Mouse (Mus musculus): Measurements from ENCODE around the gene Ift172.
A peak's percentile ranks its signal among the peaks of the same experiment; 100 is the strongest.

The Ift172 gene

GRCm38 (mm10) chr5:31290521-31291360 is at the start of gene Ift172:
Gene Ift172, minus strand, starts transcription at chr5:31291116.
- DNase-seq (ENCODE audit: low read depth, low spot score): peak; percentile 98

GRCm38 (mm10) chr5:31328255-31328654 is 37.3 kb upstream of the Ift172 start:
- peak; percentile 12 for DNase-seq (ENCODE audit: low read depth, low spot score)

- no peak for DNase-seq (ENCODE audit: low read depth, low spot score)
Observed at GRCm38 (mm10) chr5:31326850-31327249, 35.9 kb upstream of the Ift172 start.

- no peak for DNase-seq (ENCODE audit: low read depth, low spot score)
Observed at GRCm38 (mm10) chr5:31324085-31324484, 33.2 kb upstream of the Ift172 start.

GRCm38 (mm10) chr5:31322776-31323175 is 31.9 kb upstream of the Ift172 start:
- no peak for DNase-seq (ENCODE audit: low read depth, low spot score)

GRCm38 (mm10) chr5:31312806-31313205 is 21.9 kb upstream of the Ift172 start:
- no peak for DNase-seq (ENCODE audit: low read depth, low spot score)

- peak; percentile 64 for DNase-seq (ENCODE audit: low read depth, low spot score)
Observed at GRCm38 (mm10) chr5:31303093-31303492, 12.2 kb upstream of the Ift172 start.

GRCm38 (mm10) chr5:31301866-31302265 is 10.9 kb upstream of the Ift172 start:
- DNase-seq (ENCODE audit: low read depth, low spot score): no peak

- DNase-seq (ENCODE audit: low read depth, low spot score): no peak
Observed at GRCm38 (mm10) chr5:31298486-31298885, 7.6 kb upstream of the Ift172 start.

- DNase-seq (ENCODE audit: low read depth, low spot score): no peak
Observed at GRCm38 (mm10) chr5:31297981-31298380, 7.1 kb upstream of the Ift172 start.

- DNase-seq (ENCODE audit: low read depth, low spot score): no peak
Observed at GRCm38 (mm10) chr5:31297047-31297757, 6.3 kb upstream of the Ift172 start, which contains the start of gene Gckr. Gene Gckr, plus strand, starts transcription at chr5:31297443.

- DNase-seq (ENCODE audit: low read depth, low spot score): peak; percentile 28
Observed at GRCm38 (mm10) chr5:31295606-31296141, 4.8 kb upstream of the Ift172 start, which contains the start of gene Fndc4. Gene Fndc4, minus strand, starts transcription at chr5:31296080.

GRCm38 (mm10) chr5:31294964-31295605 is 4.2 kb upstream of the Ift172 start:
- no peak for DNase-seq (ENCODE audit: low read depth, low spot score)

GRCm38 (mm10) chr5:31291361-31291688 is 409 bp upstream of the Ift172 start:
- DNase-seq (ENCODE audit: low read depth, low spot score): no peak

GRCm38 (mm10) chr5:31289626-31290230 is 1.2 kb downstream of the Ift172 start:
- DNase-seq (ENCODE audit: low read depth, low spot score): no peak

- DNase-seq (ENCODE audit: low read depth, low spot score): no peak
Observed at GRCm38 (mm10) chr5:31288655-31289054, 2.3 kb downstream of the Ift172 start.

GRCm38 (mm10) chr5:31288225-31288624 is 2.7 kb downstream of the Ift172 start:
- no peak for DNase-seq (ENCODE audit: low read depth, low spot score)

- no peak for DNase-seq (ENCODE audit: low read depth, low spot score)
Observed at GRCm38 (mm10) chr5:31279245-31279988, 11.5 kb downstream of the Ift172 start.

GRCm38 (mm10) chr5:31273018-31273417 is 17.9 kb downstream of the Ift172 start:
- peak; percentile 68 for DNase-seq (ENCODE audit: low read depth, low spot score)

GRCm38 (mm10) chr5:31267686-31268085 is 23.2 kb downstream of the Ift172 start:
- no peak for DNase-seq (ENCODE audit: low read depth, low spot score)

GRCm38 (mm10) chr5:31266101-31266500 is 24.8 kb downstream of the Ift172 start:
- no peak for DNase-seq (ENCODE audit: low read depth, low spot score)
